Mouse (Mus musculus) cerebellum, adult 11 months (tissue): ENCODE results near the gene Tulp4.

ENCODE experiments used
- DNase-seq: peaks from one replicate; pipeline ENCODE4 v3.0.0; 2022

Tulp4 gene

GRCm38 (mm10) chr17:6125441-6125840, 19.2 kb downstream of the Tulp4 start:
- no peak for DNase-seq

- no peak for DNase-seq
Observed at GRCm38 (mm10) chr17:6128039-6128438, 21.8 kb downstream of the Tulp4 start.

- peak; percentile 86 for DNase-seq
Observed at GRCm38 (mm10) chr17:6129361-6129760, 23.1 kb downstream of the Tulp4 start.

GRCm38 (mm10) chr17:6131083-6131482, 24.8 kb downstream of the Tulp4 start:
- no peak for DNase-seq

GRCm38 (mm10) chr17:6140875-6141274, 34.6 kb downstream of the Tulp4 start:
- DNase-seq, result no peak

GRCm38 (mm10) chr17:6141344-6141743, 35.1 kb downstream of the Tulp4 start:
- DNase-seq, result no peak

GRCm38 (mm10) chr17:6145244-6145643, 39.0 kb downstream of the Tulp4 start:
- no peak for DNase-seq

GRCm38 (mm10) chr17:6152941-6153340, 46.7 kb downstream of the Tulp4 start:
- no peak for DNase-seq

GRCm38 (mm10) chr17:6153581-6153980, 47.3 kb downstream of the Tulp4 start:
- no peak for DNase-seq

- DNase-seq, result peak; percentile 33
Observed at GRCm38 (mm10) chr17:6154366-6154765, 48.1 kb downstream of the Tulp4 start.

- no peak for DNase-seq
Observed at GRCm38 (mm10) chr17:6160495-6160894, 54.3 kb downstream of the Tulp4 start.

- no peak for DNase-seq
Observed at GRCm38 (mm10) chr17:6161916-6162315, 55.7 kb downstream of the Tulp4 start.

- no peak for DNase-seq
Observed at GRCm38 (mm10) chr17:6162761-6163160, 56.5 kb downstream of the Tulp4 start.

GRCm38 (mm10) chr17:6164911-6165310, 58.7 kb downstream of the Tulp4 start:
- DNase-seq, result no peak

GRCm38 (mm10) chr17:6172440-6172839, 66.2 kb downstream of the Tulp4 start:
- no peak for DNase-seq

GRCm38 (mm10) chr17:6172926-6173690, 66.9 kb downstream of the Tulp4 start:
- DNase-seq, result no peak

- DNase-seq, result no peak
Observed at GRCm38 (mm10) chr17:6174574-6174973, 68.3 kb downstream of the Tulp4 start.

- DNase-seq, result no peak
Observed at GRCm38 (mm10) chr17:6178564-6179267, 72.5 kb downstream of the Tulp4 start.

GRCm38 (mm10) chr17:6179389-6179788, 73.2 kb downstream of the Tulp4 start:
- no peak for DNase-seq

GRCm38 (mm10) chr17:6180421-6180820, 74.2 kb downstream of the Tulp4 start:
- no peak for DNase-seq

GRCm38 (mm10) chr17:6182715-6183114, 76.5 kb downstream of the Tulp4 start:
- no peak for DNase-seq

GRCm38 (mm10) chr17:6186651-6187050, 80.4 kb downstream of the Tulp4 start:
- no peak for DNase-seq

- no peak for DNase-seq
Observed at GRCm38 (mm10) chr17:6187183-6187582, 80.9 kb downstream of the Tulp4 start.

GRCm38 (mm10) chr17:6189207-6189606, 83.0 kb downstream of the Tulp4 start:
- DNase-seq, result no peak
